ENCODE assay signal across 10 mouse cellular contexts in genomic region chr4:121023941-121024340, GRCm38 (mm10). TPM values are rescaled to one million over a fixed set of nuclear protein-coding genes. Genes with fewer than 3 reads are reported as not detected.
A peak's percentile ranks its signal among the peaks of the same experiment; 100 is the strongest.
DNase-seq lines count a peak whose midpoint lies in the region; ATAC-seq and TF ChIP-seq lines count a peak whose summit lies in the region.
"Had no signal": no experiment of that assay in that cellular context is flagged by ENCODE, and none has a peak within 500 bp of the region (broad histone marks: within the 10 kb centered on the region; RNA-seq: fewer than 3 reads in every experiment).

No protein-coding gene starts in this region.

- H3K27me3 ChIP-seq in kidney, adult 2 months (replicated peaks; ENCODE audit: control insufficient read depth, insufficient read depth, low read length) = no peaks in the 10 kb centered on the region
- H3K27me3 ChIP-seq in kidney, embryonic 15.5 days = no peaks in the 10 kb centered on the region
- 0 out of 2 replicates have a peak, but pooled peaks cover 4% of the 10 kb centered on the region for H3K27me3 ChIP-seq in liver, embryonic 15.5 days
- H3K27me3 ChIP-seq in midbrain, postnatal 0 days (ENCODE audit: insufficient read depth, low read length) = no peaks in the 10 kb centered on the region
- H3K27me3 ChIP-seq in thymus, adult 2 months (ENCODE audit: control insufficient read depth, insufficient read depth, low read length) = no peaks in the 10 kb centered on the region
- H3K27me3 ChIP-seq: embryonic facial prominence, embryonic 12.5 days had no signal

- H3K27ac ChIP-seq in kidney, adult 2 months (ENCODE audit: insufficient read depth, low read depth, low read length) = no peak overlapping the region
- H3K27ac ChIP-seq in kidney, embryonic 15.5 days = no peak overlapping the region
- H3K27ac ChIP-seq in liver, embryonic 15.5 days (replicated peaks) = peak overlapping the region; percentile 16; the same call in 1 of the 2 replicates
- no peak overlapping the region for H3K27ac ChIP-seq in midbrain, postnatal 0 days (ENCODE audit: low read depth, low read length)
- H3K27ac ChIP-seq in thymus, adult 2 months (ENCODE audit: control insufficient read depth, insufficient read depth, low read length) = no peak overlapping the region
- H3K27ac ChIP-seq: embryonic facial prominence, embryonic 12.5 days; midbrain, embryonic 12.5 days had no signal

- H3K9me3 ChIP-seq in kidney, embryonic 15.5 days (replicated peaks) = no peaks in the 10 kb centered on the region
- no peaks in the 10 kb centered on the region for H3K9me3 ChIP-seq in liver, embryonic 15.5 days (replicated peaks)
- no peaks in the 10 kb centered on the region for H3K9me3 ChIP-seq in midbrain, postnatal 0 days (ENCODE audit: low read length)
- H3K9me3 ChIP-seq: embryonic facial prominence, embryonic 12.5 days; midbrain, embryonic 12.5 days had no signal

- H3K36me3 ChIP-seq in kidney, adult 2 months (ENCODE audit: control insufficient read depth, insufficient read depth, low read length) = no peaks in the 10 kb centered on the region
- no peaks in the 10 kb centered on the region for H3K36me3 ChIP-seq in kidney, embryonic 15.5 days
- H3K36me3 ChIP-seq in liver, embryonic 15.5 days (replicated peaks) = no peaks in the 10 kb centered on the region
- no peaks in the 10 kb centered on the region for H3K36me3 ChIP-seq in midbrain, postnatal 0 days (ENCODE audit: insufficient read depth, low read length)
- H3K36me3 ChIP-seq in thymus, adult 2 months (ENCODE audit: control insufficient read depth, insufficient read depth, low read length) = no peaks in the 10 kb centered on the region
- H3K36me3 ChIP-seq: embryonic facial prominence, embryonic 12.5 days; midbrain, embryonic 12.5 days had no signal

- DNase-seq in kidney, adult 2 months = peak; percentile 82
- peak; percentile 77 for DNase-seq in adrenal gland, postnatal 14 days
- DNase-seq in spleen, adult 12 weeks (ENCODE audit: low spot score) = peak; percentile 30
- no peak for DNase-seq in midbrain, postnatal 0 days (ENCODE audit: low spot score)
- no peak for DNase-seq in thymus, adult 2 months
- no peak for DNase-seq in cerebellum, postnatal 4 days (ENCODE audit: low spot score in 2 of 2)

- no peak overlapping the region for H3K4me2 ChIP-seq in kidney, embryonic 15.5 days
- no peak overlapping the region for H3K4me2 ChIP-seq in liver, embryonic 15.5 days
- no peak overlapping the region for H3K4me2 ChIP-seq in midbrain, postnatal 0 days (ENCODE audit: low read depth, low read length, poor library complexity, severe bottlenecking)
- H3K4me2 ChIP-seq: embryonic facial prominence, embryonic 12.5 days; midbrain, embryonic 12.5 days had no signal

- ATAC-seq in kidney, embryonic 15.5 days (replicated peaks; ENCODE audit: low FRiP score) = no peak
- ATAC-seq in liver, embryonic 15.5 days (ENCODE audit: insufficient read depth) = peak; percentile 33; the same call in 1 of the 2 replicates
- no peak for ATAC-seq in midbrain, postnatal 0 days (ENCODE audit: low FRiP score)

- 49% methylated on average over 2 of the region's 2 CpGs for WGBS in kidney, adult 2 months
- WGBS in kidney, embryonic 15.5 days = 87% methylated on average over 2 of the region's 2 CpGs
- WGBS in liver, embryonic 15.5 days (ENCODE audit: insufficient replicate concordance) = 53% methylated on average over 2 of the region's 2 CpGs
- 79% methylated on average over 2 of the region's 2 CpGs for WGBS in midbrain, postnatal 0 days
- WGBS in thymus, adult 2 months = 30% methylated on average over 2 of the region's 2 CpGs

- H3K4me3 ChIP-seq in kidney, adult 2 months (ENCODE audit: insufficient read depth, low read depth, low read length) = no peak overlapping the region
- no peak overlapping the region for H3K4me3 ChIP-seq in kidney, embryonic 15.5 days (replicated peaks)
- H3K4me3 ChIP-seq in liver, embryonic 15.5 days (replicated peaks) = no peak overlapping the region
- H3K4me3 ChIP-seq in midbrain, postnatal 0 days (ENCODE audit: low read depth, low read length) = no peak overlapping the region
- no peak overlapping the region for H3K4me3 ChIP-seq in thymus, adult 2 months (ENCODE audit: control insufficient read depth, insufficient read depth, low read length)
- H3K4me3 ChIP-seq: embryonic facial prominence, embryonic 12.5 days; midbrain, embryonic 12.5 days had no signal

- 0 out of 2 replicates have a peak, but pooled peaks cover 4% of the 10 kb centered on the region for H3K4me1 ChIP-seq in kidney, adult 2 months (ENCODE audit: control insufficient read depth, insufficient read depth, low read length)
- H3K4me1 ChIP-seq in kidney, embryonic 15.5 days = no peaks in the 10 kb centered on the region
- H3K4me1 ChIP-seq in liver, embryonic 15.5 days (replicated peaks) = peaks cover 37% of the 10 kb centered on the region
- no peaks in the 10 kb centered on the region for H3K4me1 ChIP-seq in midbrain, postnatal 0 days (ENCODE audit: insufficient read depth, low read length)
- H3K4me1 ChIP-seq in thymus, adult 2 months (replicated peaks; ENCODE audit: control insufficient read depth, insufficient read depth, low read length) = 0 out of 2 replicates have a peak, but pooled peaks cover 7% of the 10 kb centered on the region
- H3K4me1 ChIP-seq: embryonic facial prominence, embryonic 12.5 days; midbrain, embryonic 12.5 days had no signal

- H3K9ac ChIP-seq in kidney, embryonic 15.5 days = no peak overlapping the region
- no peak overlapping the region for H3K9ac ChIP-seq in liver, embryonic 15.5 days
- H3K9ac ChIP-seq in midbrain, postnatal 0 days (replicated peaks; ENCODE audit: low read length, poor library complexity, severe bottlenecking) = no peak overlapping the region
- H3K9ac ChIP-seq: embryonic facial prominence, embryonic 12.5 days; midbrain, embryonic 12.5 days had no signal

- no peak for TF ChIP-seq POLR2A in kidney, adult 2 months (IDR thresholded peaks at IDR 0.05; ENCODE audit: low read depth, low read length)
- TF ChIP-seq POLR2A in thymus, adult 2 months (IDR thresholded peaks at IDR 0.05; ENCODE audit: control insufficient read depth, extremely low read depth, insufficient read depth, low read length, poor library complexity) = no peak

- no peak for TF ChIP-seq CTCF in kidney, adult 2 months (conservative IDR thresholded peaks at IDR 0.05; ENCODE audit: insufficient read depth, insufficient read length, low read depth, low read length)
- TF ChIP-seq CTCF in midbrain, postnatal 0 days (IDR thresholded peaks at IDR 0.05) = no peak
- TF ChIP-seq CTCF in thymus, adult 2 months (IDR thresholded peaks at IDR 0.05; ENCODE audit: borderline replicate concordance, control insufficient read depth, extremely low read depth, insufficient read depth, low read length, poor library complexity) = no peak

RNA-seq across cellular contexts. Expression of gene Smap2, which starts 6.9 kb away (rescaled TPM):
- polyA plus RNA-seq in kidney, adult 2 months (2012; rRNA removed) = 20.5 and 27.3 TPM in 2 replicates
- 14.4 and 15.4 TPM in 2 replicates for polyA plus RNA-seq in kidney, embryonic 15.5 days (2015; fragmentation: Nextera tagmentation; extraction: Ambion mirVana)
- 31.5 and 42.3 TPM in 2 replicates for total RNA-seq in adrenal gland, postnatal 14 days (2021)
- polyA plus RNA-seq in liver, embryonic 15.5 days (2015; fragmentation: Nextera tagmentation; extraction: Ambion mirVana) = 15.9 and 17.6 TPM in 2 replicates
- 91.6 and 98.7 TPM in 2 replicates for total RNA-seq in midbrain, postnatal 0 days (2014; rRNA removed)
- polyA plus RNA-seq in midbrain, postnatal 0 days (2015; fragmentation: Nextera tagmentation; extraction: Ambion mirVana) = 42.7 and 45.5 TPM in 2 replicates
- 87.4 and 88.9 TPM in 2 replicates for polyA plus RNA-seq in thymus, adult 2 months (2012; rRNA removed)

RNA-seq across cellular contexts. Expression of gene Col9a2, which starts 15.2 kb away (rescaled TPM):
- not detected in 2 replicates for polyA plus RNA-seq in kidney, adult 2 months (2012; rRNA removed)
- 3.9 and 6.0 TPM in 2 replicates for polyA plus RNA-seq in kidney, embryonic 15.5 days (2015; fragmentation: Nextera tagmentation; extraction: Ambion mirVana)
- total RNA-seq in adrenal gland, postnatal 14 days (2021) = 1.0 and 1.1 TPM in 2 replicates
- polyA plus RNA-seq in liver, embryonic 15.5 days (2015; fragmentation: Nextera tagmentation; extraction: Ambion mirVana) = 2.5 and 2.7 TPM in 2 replicates
- total RNA-seq in midbrain, postnatal 0 days (2014; rRNA removed) = 38.4 and 68.5 TPM in 2 replicates
- polyA plus RNA-seq in midbrain, postnatal 0 days (2015; fragmentation: Nextera tagmentation; extraction: Ambion mirVana) = 18.2 and 19.7 TPM in 2 replicates
- polyA plus RNA-seq in thymus, adult 2 months (2012; rRNA removed) = 0.20 and 0.38 TPM in 2 replicates

Comparison
In these comparisons a context has a peak if more than half of its experiments do, and no peak if none do; other contexts are left out.
1. DNase-seq: peak in kidney, adult 2 months (single experiment), adrenal gland, postnatal 14 days (single experiment) and spleen, adult 12 weeks (single experiment); none in midbrain, postnatal 0 days (single experiment), thymus, adult 2 months (single experiment) and cerebellum, postnatal 4 days (0 of 2).